Mouse (Mus musculus): ENCODE data around the gene Gimap7. TPM values are rescaled to one million over a fixed set of nuclear protein-coding genes. Genes with fewer than 3 reads are reported as not detected.
"Not testable (repeated sequence)": the region's sequence is repeated elsewhere in the genome, so short reads cannot be mapped to it uniquely, and the experiment has no call there.

The Gimap7 gene
- total RNA-seq (2021): not detected
- long read RNA-seq, experiment 1: 0 reads
- long read RNA-seq, experiment 2: 0 reads

DNA sequence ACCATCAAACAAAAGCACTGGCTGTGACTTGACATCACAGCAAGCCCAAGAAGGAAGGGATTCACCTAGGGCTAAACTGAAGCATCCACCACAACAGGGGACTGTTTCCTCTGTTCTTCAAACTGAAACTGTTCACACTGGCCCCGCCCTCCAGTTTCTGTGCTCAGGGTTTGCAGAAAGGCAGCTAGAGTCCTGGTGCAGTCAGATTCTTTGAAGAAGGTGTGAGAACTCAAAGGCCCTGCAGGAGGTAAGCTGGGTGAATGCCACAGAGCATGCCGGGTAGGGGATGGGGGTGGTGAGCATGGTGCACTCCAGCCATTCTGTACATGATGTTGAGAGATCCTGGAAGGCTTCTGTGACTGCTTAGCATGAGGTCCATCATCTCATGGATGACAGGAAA, at the start of gene Gimap7, which contains the start of gene Gm28053:
TSS of gene Gimap7 (plus strand) at position 167 of the 400 bp plus-strand sequence.
TSS of gene Gm28053 (plus strand) at position 153 of the 400 bp plus-strand sequence.
- DNase-seq (ENCODE audit: low spot score): no peak

DNA sequence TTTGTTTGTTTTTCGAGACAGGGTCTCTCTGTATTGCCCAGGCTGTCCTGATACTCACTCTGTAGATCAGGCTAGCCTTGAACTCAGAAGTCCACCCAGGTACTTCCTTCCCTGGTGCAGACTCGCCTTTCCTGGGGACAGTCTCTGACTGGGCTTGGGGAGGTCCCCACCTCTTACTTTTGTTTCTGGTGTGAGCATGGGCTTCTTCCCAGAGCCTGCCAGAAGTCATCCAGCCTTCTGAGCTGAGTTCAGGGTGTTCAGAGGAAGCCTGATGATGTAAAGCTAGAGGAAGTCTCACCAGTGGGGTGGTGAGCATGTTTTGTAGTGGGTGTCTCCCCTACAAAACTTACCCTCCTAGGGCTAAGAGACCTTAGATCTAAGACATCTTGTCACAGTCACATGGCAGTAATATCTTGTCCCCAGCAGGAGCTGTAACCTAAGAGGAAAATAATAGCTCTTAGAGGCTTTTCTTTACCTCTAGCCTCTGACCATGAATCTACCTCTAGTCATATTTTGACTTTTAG, 48.9 kb upstream of the Gimap7 start:
- DNase-seq (ENCODE audit: low spot score): no peak

DNA sequence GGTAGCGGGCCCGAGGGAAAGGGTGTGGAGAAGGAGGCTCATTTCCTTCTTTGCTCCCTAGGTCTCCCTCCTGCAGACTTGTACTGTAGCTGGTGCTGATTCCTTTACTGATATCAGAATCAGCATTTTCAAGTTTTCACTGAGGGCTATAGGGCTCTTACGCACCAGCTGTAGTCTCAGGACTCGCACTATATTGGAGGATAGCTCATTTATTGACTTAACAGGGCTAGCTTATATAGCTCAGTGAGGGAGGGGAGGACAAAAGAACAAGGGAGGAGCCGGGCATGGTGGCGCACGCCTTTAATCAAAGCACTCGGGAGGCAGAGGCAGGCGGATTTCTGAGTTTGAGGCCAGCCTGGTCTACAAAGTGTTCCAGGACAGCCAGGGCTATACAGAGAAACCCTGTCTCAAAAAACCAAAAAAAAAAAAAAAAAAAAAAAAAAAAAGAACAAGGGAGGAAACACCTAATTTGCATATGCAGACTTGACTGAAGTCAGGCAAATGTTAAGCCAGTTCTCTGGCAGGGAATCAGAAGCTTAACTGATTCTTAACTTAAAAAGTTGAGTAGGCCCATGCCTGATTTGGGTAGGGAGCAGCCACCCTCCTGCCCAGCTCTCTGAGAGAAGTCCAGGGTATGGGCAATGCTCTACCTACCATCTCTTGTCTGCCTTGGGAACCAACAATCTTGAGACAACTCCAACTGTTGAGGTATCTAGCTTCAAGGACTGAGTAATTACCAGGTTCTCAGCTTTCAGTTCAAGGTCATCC, 43.9 kb upstream of the Gimap7 start:
- DNase-seq (ENCODE audit: low spot score): no peak

DNA sequence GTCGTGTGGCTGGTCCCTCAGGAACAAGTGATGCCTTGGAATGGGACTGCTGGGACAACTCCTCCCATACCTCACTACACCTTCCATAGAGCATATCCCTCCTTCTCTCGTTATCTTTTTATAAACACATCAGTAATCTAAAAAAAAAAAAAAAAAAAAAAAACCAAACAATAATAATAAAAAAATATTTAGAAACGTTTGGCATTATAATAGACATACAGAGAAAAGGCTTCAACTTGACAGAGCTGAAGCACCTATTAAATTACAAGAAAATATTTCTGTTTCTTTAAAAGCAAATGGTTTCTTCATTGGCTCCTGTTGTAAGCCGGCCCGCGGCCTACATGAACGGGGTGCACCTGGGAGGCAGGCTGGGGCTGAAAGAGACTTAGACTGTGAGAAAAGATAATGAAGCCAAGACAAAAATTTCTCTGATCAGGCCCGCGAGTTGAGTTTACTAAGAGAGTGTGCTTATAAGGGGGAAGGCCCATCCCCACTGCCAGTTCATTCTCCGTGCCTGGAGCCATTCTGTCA, 43.0 kb upstream of the Gimap7 start:
- DNase-seq (ENCODE audit: low spot score): no peak

DNA sequence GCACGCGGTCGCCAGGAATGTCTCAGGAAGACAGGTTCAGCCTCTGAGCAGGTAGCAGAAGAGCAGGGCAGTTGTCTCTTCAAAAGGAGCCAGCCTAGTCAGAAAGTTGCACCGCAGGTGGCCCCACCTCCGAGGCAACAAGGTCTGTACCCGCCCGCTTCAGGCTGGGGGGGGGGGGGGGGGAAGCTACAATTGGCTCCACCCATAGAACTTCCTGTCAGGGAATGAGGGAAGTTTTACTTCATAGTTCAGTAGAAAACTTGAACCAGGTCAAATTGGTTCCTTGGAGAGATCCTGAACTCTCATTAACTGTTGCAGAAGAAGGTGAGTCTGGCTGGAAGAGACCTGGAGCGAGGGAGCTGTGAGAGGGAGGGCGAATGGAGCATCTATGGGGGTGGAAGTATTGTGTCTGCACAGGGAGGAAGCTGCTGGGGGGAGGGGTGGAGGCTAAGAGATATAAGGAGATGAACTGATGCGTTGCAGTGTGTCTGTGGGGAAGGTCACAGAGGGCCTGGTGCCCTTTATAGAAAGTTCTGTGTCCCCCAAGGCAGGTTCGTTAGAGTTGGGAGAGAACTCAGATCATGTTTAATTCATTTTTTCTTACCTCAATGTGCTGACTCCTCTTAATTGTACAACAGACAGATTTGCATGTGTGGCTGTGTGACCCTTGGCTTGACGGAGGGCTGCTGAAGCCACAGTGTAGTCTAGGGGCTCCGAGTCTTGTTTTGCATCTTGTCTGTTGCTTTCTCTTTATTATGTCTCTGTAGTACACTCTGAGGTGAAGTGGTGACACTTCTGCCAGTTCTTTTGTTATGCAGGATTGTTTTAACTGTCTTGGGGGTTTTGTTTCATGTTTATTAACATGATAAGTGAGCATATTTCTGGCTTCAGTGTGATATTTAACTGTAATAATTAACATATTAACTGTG, 42.2 kb upstream of the Gimap7 start, which contains the start of gene Gimap9:
TSS of gene Gimap9 (plus strand) at position 199 of the 929 bp plus-strand sequence.
- no peak for DNase-seq (ENCODE audit: low spot score)

DNA sequence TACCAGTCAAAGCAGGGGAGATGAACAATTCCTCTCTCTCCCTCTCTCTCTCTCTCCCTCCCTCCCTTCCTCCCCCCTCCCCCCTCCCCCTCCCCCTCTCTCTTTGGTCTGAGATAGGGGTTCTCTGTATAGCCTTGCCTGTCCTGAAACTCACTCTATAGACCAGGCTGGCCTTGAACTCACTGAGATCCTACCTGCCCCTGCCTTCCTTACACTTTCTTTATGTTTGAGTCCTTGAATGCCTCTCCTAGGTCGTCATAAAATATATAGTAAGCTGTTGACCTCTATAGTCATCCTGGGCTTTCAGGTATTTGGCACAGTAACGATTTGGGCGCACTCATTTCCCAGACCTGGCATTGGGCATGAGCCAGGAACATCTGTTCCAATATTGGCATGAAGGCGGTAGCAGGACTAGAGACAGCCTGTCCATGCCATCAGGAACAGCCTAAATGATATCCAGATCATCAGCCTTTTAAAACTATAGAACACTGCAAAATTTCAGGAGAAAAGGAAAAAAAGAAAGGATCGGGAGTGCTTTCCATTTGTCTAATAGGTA, 41.5 kb upstream of the Gimap7 start:
- no peak for DNase-seq (ENCODE audit: low spot score)

DNA sequence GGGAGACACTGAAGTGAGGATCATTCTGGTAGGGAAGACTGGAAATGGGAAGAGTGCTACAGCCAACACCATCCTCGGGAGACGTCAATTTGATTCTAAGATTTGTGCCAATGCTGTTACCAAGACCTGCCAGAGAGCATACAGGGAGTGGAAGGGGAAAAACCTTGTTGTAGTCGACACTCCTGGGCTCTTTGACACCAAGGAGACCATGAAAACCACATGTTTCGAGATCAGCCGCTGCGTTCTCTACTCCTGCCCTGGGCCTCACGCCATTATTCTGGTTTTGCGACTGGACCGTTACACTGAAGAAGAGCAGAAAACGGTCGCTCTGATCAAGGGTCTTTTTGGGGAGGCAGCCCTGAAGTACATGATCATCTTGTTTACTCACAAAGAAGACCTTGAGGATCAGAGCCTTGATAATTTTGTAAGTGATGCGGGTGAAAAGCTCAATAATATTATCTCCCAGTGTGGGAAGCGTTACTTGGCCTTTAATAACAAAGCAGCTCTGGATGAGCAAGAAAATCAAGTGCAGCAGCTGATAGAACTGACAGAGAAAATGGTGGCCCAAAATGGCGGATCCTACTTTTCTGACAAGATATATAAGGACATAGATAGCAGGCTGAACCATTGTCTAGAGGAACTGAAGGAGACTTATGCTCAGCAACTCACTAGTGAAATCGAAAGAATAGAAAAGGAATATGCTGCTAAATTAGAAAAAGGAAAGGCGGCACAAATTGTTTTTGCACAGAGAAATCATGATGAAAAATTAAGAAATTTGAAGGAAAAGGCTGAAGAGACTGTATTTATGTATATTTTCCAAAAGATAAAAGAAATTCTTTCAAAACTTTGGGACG, 40.7 kb upstream of the Gimap7 start:
- no peak for DNase-seq (ENCODE audit: low spot score)

DNA sequence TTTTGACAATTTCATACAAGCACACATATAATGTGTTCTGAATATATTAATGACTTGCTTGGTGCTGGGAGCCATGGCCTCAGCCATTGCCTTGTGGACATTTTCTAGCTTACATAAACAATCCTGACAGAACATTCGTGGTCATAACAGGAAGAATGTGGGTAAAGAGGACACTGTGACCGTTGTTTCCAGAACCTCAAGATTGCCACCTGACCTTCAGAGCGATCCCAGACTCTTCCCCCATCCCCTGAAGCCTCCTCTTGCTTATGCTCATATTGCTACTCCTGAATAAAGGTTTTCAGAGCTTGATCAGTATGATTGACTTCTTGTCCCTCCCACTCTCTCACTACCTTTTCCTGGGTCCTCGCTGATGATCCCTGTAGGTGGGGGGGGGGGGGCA, 40.0 kb upstream of the Gimap7 start:
- no peak for DNase-seq (ENCODE audit: low spot score)

DNA sequence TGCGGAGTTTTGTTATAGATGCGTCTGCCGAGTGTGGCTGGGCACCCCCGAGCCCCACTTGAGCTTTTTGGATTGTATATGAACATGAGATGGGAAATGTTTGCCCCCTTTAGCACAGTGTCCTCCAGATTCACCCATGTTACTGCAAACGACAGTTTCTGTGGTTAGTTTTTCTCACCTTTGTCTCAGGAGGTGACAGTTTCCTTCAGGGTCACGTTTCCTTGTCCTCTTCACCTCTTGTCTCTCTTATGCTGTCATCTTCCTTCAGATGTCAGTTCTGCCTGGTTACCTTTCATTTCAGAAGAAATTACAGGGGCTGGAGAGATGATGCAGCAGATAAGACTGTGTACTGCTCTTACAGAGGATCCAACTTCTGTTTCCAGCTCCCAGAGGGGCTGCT, 38.7 kb upstream of the Gimap7 start:
- no peak for DNase-seq (ENCODE audit: low spot score)

DNA sequence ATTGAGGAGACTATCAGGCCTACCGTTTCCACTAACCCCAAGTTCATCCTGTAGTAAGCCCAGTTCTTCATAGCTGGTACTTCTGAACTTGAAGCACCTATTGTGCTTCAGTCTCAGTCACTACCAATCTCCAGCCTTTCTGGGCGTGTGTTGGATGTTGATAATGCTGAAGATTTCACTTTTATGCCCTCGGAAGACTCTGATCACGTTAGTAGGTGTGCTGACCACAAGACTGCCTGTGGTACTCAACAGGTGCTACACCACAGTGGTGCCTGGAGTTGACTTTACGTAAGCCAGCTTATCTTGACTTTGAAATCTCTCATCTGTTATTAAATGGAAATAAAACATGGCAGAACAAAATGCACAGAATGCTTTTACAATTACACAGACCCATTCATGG, 38.0 kb upstream of the Gimap7 start:
- DNase-seq (ENCODE audit: low spot score): no peak

DNA sequence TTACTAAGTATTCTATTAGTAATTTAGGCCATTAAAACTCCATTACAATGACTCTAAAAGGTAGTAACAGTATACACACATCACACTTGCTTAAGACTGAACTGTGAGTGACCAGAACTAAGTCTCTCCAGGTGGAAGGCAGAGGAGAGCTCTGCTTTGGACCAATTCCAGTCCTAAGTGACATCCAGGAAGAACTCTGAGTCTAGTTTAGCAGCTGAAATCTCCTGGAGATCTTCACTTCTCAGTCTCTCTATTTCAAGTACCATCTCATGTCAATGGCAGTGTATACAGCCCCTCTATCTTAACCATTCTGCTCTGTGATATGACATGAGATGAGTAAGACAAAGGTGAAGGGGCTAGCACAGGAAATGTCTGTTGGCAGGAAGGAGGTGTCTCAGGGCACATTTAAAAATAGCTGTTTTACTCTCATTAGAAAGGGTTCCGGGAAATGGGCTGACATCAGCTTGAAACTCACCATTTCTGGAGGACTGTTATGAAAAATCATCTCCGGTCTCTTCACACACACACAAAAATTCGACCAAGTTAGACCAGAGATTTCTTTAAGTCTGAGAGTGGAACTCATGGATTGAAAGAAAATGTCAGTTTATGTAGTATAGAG, 36.8 kb upstream of the Gimap7 start:
- DNase-seq (ENCODE audit: low spot score): no peak

DNA sequence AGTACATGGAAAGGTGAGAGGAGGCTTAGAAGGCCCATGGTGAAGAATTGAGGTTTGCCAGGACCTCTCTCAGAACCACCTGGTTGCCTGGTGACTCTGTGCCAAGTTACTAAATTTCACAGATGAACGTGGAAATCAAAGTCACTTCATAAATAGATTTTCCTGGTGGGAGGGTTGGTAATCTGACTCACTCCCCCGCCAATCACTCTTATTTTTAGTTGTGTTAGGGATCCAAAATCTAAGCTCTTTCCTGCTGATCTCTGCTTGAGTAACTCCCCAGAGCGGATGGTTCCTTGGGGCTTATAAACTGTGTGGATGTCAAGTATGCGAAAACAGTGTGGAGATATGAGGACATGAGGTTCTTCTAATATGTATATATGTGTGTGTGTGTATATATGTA, 36.1 kb upstream of the Gimap7 start:
- DNase-seq (ENCODE audit: low spot score): no peak

DNA sequence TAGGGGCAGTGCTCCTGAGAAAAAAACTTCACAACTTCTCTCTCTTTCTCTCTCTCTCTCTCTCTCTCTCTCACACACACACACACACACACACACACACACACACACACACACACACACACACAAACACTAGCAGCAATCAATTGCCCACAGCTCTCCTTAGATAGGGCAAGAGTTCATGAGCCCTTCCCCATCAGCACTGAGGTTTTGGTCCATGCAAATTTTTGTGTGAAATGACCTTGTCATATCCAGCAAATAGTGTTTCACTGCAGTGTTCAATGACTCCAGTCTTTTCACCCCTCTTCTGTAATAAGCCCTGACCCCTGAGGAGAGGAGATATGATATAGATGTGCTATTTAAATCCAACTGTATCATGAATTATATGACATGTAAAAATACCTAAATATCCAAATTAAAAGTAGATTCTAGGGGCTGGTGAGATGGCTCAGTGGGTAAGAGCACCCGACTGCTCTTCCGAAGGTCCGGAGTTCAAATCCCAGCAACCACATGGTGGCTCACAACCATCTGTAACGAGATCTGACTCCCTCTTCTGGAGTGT, 35.1 kb upstream of the Gimap7 start:
- DNase-seq (ENCODE audit: low spot score): not testable (repeated sequence)

DNA sequence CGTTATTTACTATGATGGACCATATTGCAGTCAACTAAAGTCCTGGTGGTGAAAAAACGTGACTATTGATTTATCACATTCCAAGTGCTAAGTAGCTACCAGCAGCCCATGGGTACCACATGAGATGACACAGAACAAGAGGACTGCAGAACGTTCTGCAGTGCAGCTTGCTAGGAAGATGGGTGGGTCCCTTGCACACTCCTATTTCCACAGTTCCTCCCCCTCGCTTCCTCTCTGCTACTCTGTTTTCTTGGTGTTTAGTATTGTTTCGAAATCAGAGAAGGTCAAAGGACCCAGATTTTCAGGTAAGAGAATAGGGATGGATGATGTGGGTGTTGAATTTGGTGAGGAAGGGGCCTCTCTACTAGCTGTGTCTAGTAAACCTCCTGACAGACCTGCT, 34.1 kb upstream of the Gimap7 start, which contains the start of gene Gimap4:
TSS of gene Gimap4 (plus strand) at position 231 of the 400 bp plus-strand sequence.
- no peak for DNase-seq (ENCODE audit: low spot score)

DNA sequence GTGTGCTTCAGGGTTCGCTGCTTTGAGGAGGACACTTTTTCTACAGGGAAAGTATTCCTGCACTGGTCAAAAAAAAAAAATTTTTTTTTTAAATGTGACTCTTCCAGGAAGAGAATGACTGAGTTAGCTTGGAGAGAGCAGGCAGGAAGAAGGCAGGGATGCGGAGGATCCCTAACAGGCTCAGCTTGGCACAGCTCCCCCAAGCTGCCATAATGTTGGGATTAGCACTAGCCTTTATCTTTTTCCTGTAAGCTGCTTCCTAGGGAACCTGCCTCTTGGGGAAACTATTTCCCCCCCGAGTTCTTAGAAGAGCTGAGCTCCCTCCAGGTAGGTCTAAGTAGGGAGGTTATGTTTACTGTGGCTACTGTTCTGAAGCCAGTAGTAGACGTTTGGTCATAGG, 33.6 kb upstream of the Gimap7 start:
- DNase-seq (ENCODE audit: low spot score): no peak

DNA sequence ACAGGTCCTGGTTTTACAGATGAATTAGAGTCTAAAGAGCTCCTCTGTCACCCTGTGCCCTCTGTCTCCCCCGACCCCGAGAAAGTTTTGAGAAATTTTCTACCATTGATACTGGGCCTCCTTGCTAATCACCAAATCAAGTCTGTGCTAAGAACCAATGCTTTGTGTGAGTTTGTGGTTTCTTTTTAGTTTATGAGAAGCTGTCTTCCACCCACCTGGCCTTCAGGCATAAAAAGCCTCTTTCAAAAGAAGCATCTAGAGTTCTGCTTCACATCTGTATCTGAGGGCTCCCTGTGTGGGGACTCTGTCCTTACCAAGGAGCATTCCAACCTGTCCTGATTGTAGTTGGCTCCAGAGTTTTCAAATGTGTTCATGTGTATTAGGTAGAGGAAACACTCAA, 33.2 kb upstream of the Gimap7 start:
- DNase-seq (ENCODE audit: low spot score): no peak

DNA sequence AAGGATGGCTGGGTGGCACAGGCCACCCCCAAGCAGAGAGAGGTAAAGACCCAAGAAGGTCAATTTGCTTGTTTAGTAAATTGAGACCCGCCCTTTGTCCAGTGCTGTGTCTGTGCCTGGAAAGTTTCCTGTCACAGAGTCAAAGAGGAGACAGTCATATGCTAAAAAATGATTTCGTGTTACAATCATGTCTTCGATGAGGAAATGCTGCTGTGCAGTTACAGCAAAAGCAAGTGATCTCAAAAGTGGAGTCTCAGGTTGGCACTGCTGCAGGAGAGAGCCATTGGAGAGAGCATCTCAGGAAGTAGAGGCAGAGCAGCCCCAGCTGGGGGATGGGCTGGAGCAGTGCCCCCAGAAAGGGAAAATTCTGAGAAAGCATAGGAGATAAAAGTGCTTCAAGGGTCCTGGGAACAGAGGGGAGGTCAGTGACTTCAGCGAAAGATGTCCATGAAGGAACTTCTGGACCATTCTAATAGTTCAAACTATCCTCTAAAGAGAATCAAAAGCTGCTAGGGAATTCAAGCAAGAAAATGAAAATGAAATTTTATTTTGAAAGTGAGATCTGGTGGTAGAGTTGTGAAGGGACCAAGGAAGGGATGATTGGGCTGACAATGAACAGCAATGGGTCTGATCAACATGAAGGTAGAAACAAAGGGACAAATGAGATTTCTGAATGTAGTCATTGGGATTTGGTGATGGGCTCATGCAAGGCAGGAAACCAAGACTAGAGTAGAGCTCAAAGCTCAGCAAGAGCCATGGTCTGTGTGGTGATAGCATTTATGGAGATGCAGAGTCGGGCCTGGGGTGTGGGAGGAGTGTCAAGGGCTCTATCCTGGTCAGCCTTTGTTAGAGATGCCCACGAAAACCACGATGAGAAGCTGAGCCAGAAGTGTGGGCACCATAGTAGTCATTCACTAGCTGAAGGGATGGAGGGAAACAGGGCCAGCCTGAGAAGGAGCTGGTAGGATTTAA, 32.4 kb upstream of the Gimap7 start:
- no peak for DNase-seq (ENCODE audit: low spot score)

DNA sequence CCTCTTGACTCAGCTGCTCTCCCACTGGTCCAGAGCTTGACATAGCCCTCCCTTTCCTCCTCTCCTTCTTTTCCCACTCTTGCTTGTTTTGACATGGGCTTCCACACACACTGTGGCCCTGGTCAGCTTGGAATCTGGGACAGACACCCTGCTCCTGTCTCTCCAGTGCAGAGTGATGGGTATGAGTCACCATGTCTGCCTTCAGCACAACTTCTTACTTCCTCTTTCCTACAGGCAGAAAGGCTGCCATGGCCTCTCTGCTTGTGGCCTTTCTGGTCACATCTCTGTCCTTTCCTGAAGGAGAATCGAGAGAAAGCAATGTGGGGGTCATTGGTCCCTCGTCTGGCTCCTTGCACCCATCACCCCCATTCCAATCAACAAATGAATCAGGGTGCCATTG, 31.3 kb upstream of the Gimap7 start:
- DNase-seq (ENCODE audit: low spot score): no peak

Data from gastrocnemius, adult 18-20 months (tissue).